Mouse (Mus musculus) heart, embryonic 13.5 days (tissue): ENCODE data around the gene Prcc. TPM values are rescaled to one million over a fixed set of nuclear protein-coding genes. Genes with fewer than 3 reads are reported as not detected.
"Not testable (repeated sequence)": the region's sequence is repeated elsewhere in the genome, so short reads cannot be mapped to it uniquely, and the experiment has no call there.

ENCODE experiments used
- ATAC-seq: fragments of 200-750 bp; cut with Nextera tagmentation; 2 replicates; pipeline ENCODE4 v1.8.0; 2017; ENCODE audit warnings: moderate TSS enrichment; ENCODE audit not compliant: insufficient number of reproducible peaks, low FRiP score, low TSS enrichment; ENCODE audit errors: extremely low read depth
- H3K27ac ChIP-seq: fragments of 300-500 bp; sonication (generic); replicated peaks from 2 replicates; pipeline ENCODE4 v1.5.1; 2015; ENCODE audit warnings: moderate library complexity, mild to moderate bottlenecking, inconsistent platforms
- H3K27me3 ChIP-seq: fragments of 300-500 bp; sonication (generic); replicated peaks from 2 replicates; pipeline ENCODE4 v1.6.1; 2015; ENCODE audit warnings: mild to moderate bottlenecking, inconsistent platforms
- H3K36me3 ChIP-seq: fragments of 300-500 bp; sonication (generic); 2 replicates; pipeline ENCODE4 v1.6.1; 2015; ENCODE audit warnings: mild to moderate bottlenecking, inconsistent platforms
- H3K4me1 ChIP-seq: fragments of 300-500 bp; sonication (generic); 2 replicates; pipeline ENCODE4 v1.6.1; 2015; ENCODE audit warnings: inconsistent platforms
- H3K4me2 ChIP-seq: fragments of 300-500 bp; sonication (generic); 2 replicates; pipeline ENCODE4 v1.6.1; 2015; ENCODE audit warnings: inconsistent platforms, mild to moderate bottlenecking, moderate library complexity
- H3K4me3 ChIP-seq: fragments of 300-500 bp; sonication (generic); 2 replicates; pipeline ENCODE4 v1.5.1; 2015; ENCODE audit warnings: moderate library complexity, mild to moderate bottlenecking, inconsistent platforms
- H3K9ac ChIP-seq: fragments of 300-500 bp; sonication (generic); 2 replicates; pipeline ENCODE4 v1.6.1; 2015; ENCODE audit warnings: inconsistent platforms, mild to moderate bottlenecking, moderate library complexity
- H3K9me3 ChIP-seq: fragments of 300-500 bp; sonication (generic); 2 replicates; pipeline ENCODE4 v1.6.1; 2016; ENCODE audit warnings: inconsistent platforms
- WGBS: fragments of 180-500 bp; shearing (Covaris S2); methylation state at CpG from one replicate; pipeline ENCODE4 v1.1.7; 2015; ENCODE audit warnings: mixed read lengths; 5-methylcytosine and 5-hydroxymethylcytosine counted together
- polyA plus RNA-seq: library from polyadenylated mRNA; unstranded; fragments of >200 nt; fragmentation: Nextera tagmentation; extraction: Ambion mirVana; gene quantifications from 2 replicates; pipeline ENCODE4 v1.2.1, GENCODE M21; 2015

Prcc gene
- polyA plus RNA-seq, 1 experiment from 2014 or later: 9.7 TPM

DNA sequence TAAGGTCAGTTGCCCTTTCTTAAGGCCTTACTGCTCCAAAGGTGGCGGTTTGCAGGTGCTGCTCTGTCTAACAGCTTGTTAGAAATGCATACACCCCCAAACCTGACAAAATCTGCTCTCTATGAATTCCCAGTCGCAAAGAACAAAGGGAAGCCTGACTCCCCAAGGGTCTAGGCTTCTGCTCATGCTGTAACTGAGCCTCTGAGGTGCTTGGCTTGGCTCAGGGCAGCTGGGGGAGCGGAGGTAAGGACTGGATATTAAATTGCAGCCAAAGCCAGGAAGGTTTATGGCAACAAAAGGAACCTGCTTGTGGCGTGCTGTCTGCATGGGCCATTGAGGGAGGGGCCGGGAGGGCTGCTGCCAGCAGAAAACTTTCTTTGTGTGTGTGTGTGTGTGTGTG, 18.4 kb upstream of the Prcc start:
- Histone ChIP-seq H3K9me3 (no peaks in the 10 kb centered on the region), H3K4me1 (peaks cover 23% of the 10 kb centered on the region), H3K27ac (no peak overlapping the region), H3K27me3 (no peaks in the 10 kb centered on the region), H3K36me3 (no peaks in the 10 kb centered on the region), H3K4me2 (no peak overlapping the region), H3K9ac (no peak overlapping the region), H3K4me3 (no peak overlapping the region)
- no peak for ATAC-seq
- WGBS: 61% methylated on average over 5 of the region's 5 CpGs

DNA sequence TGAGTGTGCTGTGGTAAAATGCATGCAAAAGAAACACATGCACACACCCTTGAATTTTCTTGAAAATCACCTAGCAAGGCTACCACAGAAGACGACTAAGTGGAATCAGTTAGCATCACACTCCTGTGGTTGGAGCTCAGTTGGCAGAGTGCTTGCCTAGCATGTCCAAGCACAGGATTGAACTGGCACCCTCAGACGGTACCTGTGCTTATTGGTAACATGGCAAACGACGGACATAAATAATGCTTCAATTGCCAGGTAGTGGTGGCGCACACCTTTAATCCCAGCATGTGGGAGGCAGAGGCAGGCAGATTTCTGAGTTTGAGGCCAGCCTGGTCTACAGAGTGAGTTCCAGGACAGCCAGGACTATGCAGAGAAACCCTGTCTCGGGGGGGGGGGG, 16.6 kb upstream of the Prcc start:
- not testable (repeated sequence) for ATAC-seq, H3K4me2 ChIP-seq, H3K9ac ChIP-seq, H3K9me3 ChIP-seq, H3K36me3 ChIP-seq, H3K4me3 ChIP-seq, H3K27me3 ChIP-seq, H3K27ac ChIP-seq, H3K4me1 ChIP-seq
- 73% methylated on average over 6 of the region's 6 CpGs for WGBS

DNA sequence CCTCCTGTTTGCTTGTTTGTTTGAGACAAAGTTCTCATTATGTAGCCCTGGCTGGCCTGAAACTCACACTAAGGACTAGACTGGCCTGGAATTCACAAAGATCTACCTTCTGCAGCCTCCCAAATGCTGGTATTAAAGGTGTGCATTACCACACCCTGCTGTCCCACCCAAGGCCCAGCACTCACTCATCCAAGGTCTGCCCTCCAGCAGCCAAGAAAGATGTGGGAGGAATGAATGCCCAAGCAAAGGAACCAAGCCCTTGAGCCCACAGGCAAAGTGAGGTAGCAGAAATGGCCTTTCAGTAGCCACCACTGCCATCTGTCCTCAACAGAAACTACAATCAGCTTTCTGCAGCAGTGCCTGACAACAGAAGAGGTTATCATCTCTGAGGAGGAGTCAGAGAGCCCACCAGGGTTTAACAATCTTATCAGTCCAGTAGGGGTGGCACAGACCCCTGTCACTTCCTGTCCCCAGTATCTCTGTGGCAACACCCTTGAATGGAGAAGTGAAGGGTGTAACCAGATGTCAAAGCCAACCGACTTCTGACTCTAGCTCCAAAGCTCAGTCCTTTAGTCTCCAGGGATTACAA, 15.7 kb upstream of the Prcc start:
- no peaks in the 10 kb centered on the region for H3K36me3 ChIP-seq
- H3K9ac ChIP-seq: no peak overlapping the region
- H3K4me2 ChIP-seq: peak overlapping the region; percentile 24; the same call in 1 of the 2 replicates
- H3K4me1 ChIP-seq: peaks cover 9% of the 10 kb centered on the region
- H3K27me3 ChIP-seq: no peaks in the 10 kb centered on the region
- 0% methylated on average over 1 of the region's 1 CpGs for WGBS
- H3K4me3 ChIP-seq: no peak overlapping the region
- no peaks in the 10 kb centered on the region for H3K9me3 ChIP-seq
- ATAC-seq: no peak
- peak overlapping the region; percentile 12; the same call in 1 of the 2 replicates for H3K27ac ChIP-seq

DNA sequence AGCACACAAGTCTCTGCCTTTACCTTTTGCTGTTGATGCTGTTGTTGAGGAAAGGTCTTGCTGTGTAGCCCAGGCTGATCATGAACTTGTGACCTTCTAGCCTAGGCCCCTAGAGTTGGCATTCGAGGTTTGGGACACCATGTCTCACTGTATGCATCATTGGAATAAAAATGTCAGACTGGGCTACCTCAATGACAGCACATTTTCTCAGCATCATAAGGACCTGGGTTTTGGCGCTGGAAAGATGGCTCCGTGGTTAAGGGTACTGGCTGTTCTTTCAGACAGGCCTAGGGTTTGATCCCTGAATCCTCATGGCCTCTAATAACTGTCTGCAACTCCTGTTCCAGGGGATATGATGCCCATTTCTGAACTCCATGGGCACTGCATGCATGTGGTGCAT, 14.4 kb upstream of the Prcc start:
- Histone ChIP-seq H3K4me1 (peaks cover 9% of the 10 kb centered on the region), H3K27ac (no peak overlapping the region), H3K9ac (no peak overlapping the region), H3K9me3 (no peaks in the 10 kb centered on the region), H3K4me3 (no peak overlapping the region), H3K27me3 (no peaks in the 10 kb centered on the region), H3K4me2 (no peak overlapping the region), H3K36me3 (no peaks in the 10 kb centered on the region)
- no peak for ATAC-seq
- WGBS: 86% methylated on average over 3 of the region's 3 CpGs

- 64% methylated on average over 3 of the region's 3 CpGs for WGBS
- no peaks in the 10 kb centered on the region for H3K36me3 ChIP-seq
- no peak overlapping the region for H3K4me2 ChIP-seq
- no peak overlapping the region for H3K9ac ChIP-seq
- H3K27ac ChIP-seq: no peak overlapping the region
- no peak overlapping the region for H3K4me3 ChIP-seq
- no peaks in the 10 kb centered on the region for H3K9me3 ChIP-seq
- H3K4me1 ChIP-seq: peaks cover 9% of the 10 kb centered on the region
- ATAC-seq: no peak
- H3K27me3 ChIP-seq: no peaks in the 10 kb centered on the region
Observed at GRCm38 (mm10) chr3:87899266-87899665, 13.9 kb upstream of the Prcc start.

DNA sequence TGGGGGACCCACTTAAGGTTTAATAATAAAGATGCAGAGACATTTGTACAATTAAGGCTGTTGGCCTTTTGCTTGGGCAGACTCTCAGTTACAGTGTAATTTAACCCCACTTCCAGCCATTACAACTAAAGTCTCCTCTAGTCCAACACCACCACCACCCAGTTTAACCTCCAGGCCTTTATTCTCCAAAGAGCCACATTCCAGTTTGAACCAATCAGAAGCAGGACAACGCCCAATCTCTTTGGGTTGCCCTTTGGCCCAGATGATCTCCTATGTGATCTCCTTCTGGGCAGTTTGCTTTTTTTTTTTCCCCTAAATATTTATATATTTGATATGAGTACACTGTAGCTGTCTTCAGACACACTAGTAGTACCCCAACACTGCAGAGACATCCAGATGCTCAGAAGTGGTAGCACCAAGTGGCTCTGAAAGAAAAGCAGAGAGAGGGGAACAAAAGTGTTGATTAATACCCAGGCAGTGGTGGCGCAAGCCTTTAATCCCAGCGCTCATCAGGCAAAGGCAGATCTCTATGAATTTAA, 8.0 kb upstream of the Prcc start:
- Histone ChIP-seq H3K27me3 (no peaks in the 10 kb centered on the region), H3K4me2 (no peak overlapping the region), H3K4me3 (no peak overlapping the region), H3K9me3 (peaks cover 8% of the 10 kb centered on the region), H3K27ac (no peak overlapping the region), H3K4me1 (no peaks in the 10 kb centered on the region), H3K36me3 (no peaks in the 10 kb centered on the region), H3K9ac (no peak overlapping the region)
- ATAC-seq: no peak
- 72% methylated on average over 3 of the region's 3 CpGs for WGBS

GRCm38 (mm10) chr3:87891481-87891880, 6.1 kb upstream of the Prcc start:
- H3K4me2 ChIP-seq: no peak overlapping the region
- H3K4me1 ChIP-seq: no peaks in the 10 kb centered on the region
- WGBS: 67% methylated on average over 3 of the region's 3 CpGs
- H3K27ac ChIP-seq: no peak overlapping the region
- H3K4me3 ChIP-seq: no peak overlapping the region
- no peak overlapping the region for H3K9ac ChIP-seq
- peaks cover 12% of the 10 kb centered on the region for H3K9me3 ChIP-seq
- ATAC-seq: no peak
- H3K27me3 ChIP-seq: no peaks in the 10 kb centered on the region
- no peaks in the 10 kb centered on the region for H3K36me3 ChIP-seq

- not testable (repeated sequence) for H3K36me3 ChIP-seq, ATAC-seq
Observed at GRCm38 (mm10) chr3:87887400-87887799, 2.0 kb upstream of the Prcc start.

GRCm38 (mm10) chr3:87886416-87886815, 1.0 kb upstream of the Prcc start:
- 78% methylated on average over 6 of the region's 6 CpGs for WGBS
- H3K9ac ChIP-seq: peak overlapping the region; percentile 79
- H3K4me3 ChIP-seq: peak overlapping the region; percentile 85
- H3K4me2 ChIP-seq: peak overlapping the region; percentile 97
- H3K27me3 ChIP-seq: no peaks in the 10 kb centered on the region
- H3K36me3 ChIP-seq: peaks cover 11% of the 10 kb centered on the region
- ATAC-seq: no peak
- peaks cover 24% of the 10 kb centered on the region for H3K4me1 ChIP-seq
- peaks cover 12% of the 10 kb centered on the region for H3K9me3 ChIP-seq
- H3K27ac ChIP-seq: no peak overlapping the region

More at GRCm38 (mm10) chr3:87887400-87887799, 2.0 kb upstream of the Prcc start:
- H3K4me3 ChIP-seq, H3K9ac ChIP-seq, H3K27ac ChIP-seq, H3K4me2 ChIP-seq, H3K27me3 ChIP-seq: not testable (repeated sequence)
- Histone ChIP-seq H3K9me3 (peaks cover 12% of the 10 kb centered on the region), H3K4me1 (peaks cover 22% of the 10 kb centered on the region)
- WGBS: 86% methylated on average over 4 of the region's 4 CpGs

- Histone ChIP-seq H3K27ac (peak overlapping the region; percentile 95; the same call in 1 of the 2 replicates), H3K27me3 (no peaks in the 10 kb centered on the region), H3K9me3 (peaks cover 12% of the 10 kb centered on the region), H3K4me1 (peaks cover 24% of the 10 kb centered on the region), H3K9ac (peak overlapping the region; percentile 79), H3K4me3 (peak overlapping the region; percentile 85), H3K36me3 (peaks cover 15% of the 10 kb centered on the region), H3K4me2 (peak overlapping the region; percentile 97)
- ATAC-seq: peak; percentile 2; the same call in 1 of the 2 replicates
- 9% methylated on average over 10 of the region's 10 CpGs for WGBS
Observed at GRCm38 (mm10) chr3:87886004-87886365, 577 bp upstream of the Prcc start.

DNA sequence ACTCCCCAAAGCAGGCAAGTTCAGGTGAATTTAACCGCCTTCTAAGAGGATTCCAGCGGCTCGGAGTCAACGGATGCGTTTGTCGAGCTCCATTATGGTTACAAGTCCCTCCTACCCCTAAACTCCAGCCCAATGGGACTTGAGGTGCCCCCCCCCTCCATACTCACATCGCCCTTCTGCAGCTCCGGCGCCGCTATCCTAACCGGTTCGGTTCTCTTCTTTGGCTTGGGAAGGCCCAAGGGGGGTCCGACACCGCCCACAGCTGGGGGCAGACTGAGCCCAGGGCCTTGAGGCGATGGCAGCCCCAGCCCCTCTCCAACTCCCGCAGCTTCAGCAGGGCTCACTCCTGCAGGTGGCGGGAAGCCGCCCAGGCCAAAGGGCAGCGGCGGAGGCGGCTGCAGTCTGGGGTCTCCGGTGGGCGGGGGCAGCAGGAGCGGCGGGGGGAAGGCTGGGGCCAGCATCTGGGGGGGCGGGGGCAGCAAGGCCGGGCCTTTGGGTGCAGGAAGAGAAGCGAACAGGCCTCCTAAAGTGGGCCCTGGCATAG, 628 bp downstream of the Prcc start:
- Histone ChIP-seq H3K4me3 (peak overlapping the region; percentile 85), H3K36me3 (peaks cover 27% of the 10 kb centered on the region), H3K9me3 (peaks cover 12% of the 10 kb centered on the region), H3K9ac (peak overlapping the region; percentile 98), H3K27ac (peak overlapping the region; percentile 95), H3K4me1 (peaks cover 24% of the 10 kb centered on the region), H3K4me2 (peak overlapping the region; percentile 97), H3K27me3 (no peaks in the 10 kb centered on the region)
- ATAC-seq: no peak; the same call in none of the 2 replicates
- under 1% methylated on average over 28 of the region's 28 CpGs for WGBS

GRCm38 (mm10) chr3:87884291-87884690, 1.1 kb downstream of the Prcc start:
- Histone ChIP-seq H3K36me3 (peaks cover 30% of the 10 kb centered on the region), H3K4me3 (peak overlapping the region; percentile 85), H3K27ac (peak overlapping the region; percentile 95), H3K4me2 (peak overlapping the region; percentile 97), H3K4me1 (peaks cover 24% of the 10 kb centered on the region), H3K9ac (peak overlapping the region; percentile 98), H3K9me3 (peaks cover 12% of the 10 kb centered on the region), H3K27me3 (no peaks in the 10 kb centered on the region)
- no peak for ATAC-seq
- WGBS: 0% methylated on average over 3 of the region's 3 CpGs
